Comparison of ENCODE assay signal across 8 mouse cellular contexts in the genomic region with DNA sequence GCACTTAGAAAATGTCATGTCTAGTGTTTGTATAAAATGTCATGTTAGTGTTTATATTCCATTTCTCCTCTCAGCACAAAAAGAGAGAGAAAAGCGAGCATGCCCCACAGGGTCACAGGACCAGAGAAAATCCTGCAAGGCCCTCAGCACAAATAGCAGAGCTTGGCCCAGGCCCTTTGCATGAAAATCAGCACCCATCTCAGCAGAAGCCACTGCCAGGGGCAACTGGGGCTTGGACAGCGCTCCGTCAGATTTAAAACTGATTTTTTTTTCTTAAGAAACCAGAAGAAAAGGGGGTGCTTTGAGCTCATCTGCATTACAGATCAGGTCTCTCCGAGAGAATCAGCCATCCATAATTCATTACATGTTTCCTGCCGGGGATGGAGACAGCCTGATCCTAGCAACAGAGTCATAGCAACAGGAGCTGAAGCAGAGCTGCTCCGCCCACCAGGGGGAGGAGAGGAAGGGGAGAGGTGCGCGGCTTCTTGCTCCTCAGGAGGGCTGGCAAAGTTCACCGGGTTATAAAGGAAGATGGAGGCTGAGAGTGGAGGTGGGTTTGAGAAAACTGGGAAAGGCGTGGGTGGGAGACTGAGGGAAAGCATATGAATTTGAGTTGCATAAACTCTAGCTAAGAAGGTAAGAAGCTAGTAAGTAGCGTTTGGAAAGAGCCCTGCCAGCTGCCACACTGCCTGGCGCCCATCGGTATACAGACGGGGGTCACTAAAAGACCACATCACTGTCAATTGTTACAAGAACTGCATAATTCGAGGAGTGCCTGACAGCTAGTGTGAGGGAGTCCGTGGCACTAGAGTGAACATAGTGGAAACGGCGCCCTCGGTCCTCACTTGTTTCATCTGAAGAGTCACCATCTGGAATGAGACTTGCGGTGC.
DNase-seq lines count a peak whose midpoint lies in the region; ATAC-seq lines count a peak whose summit lies in the region.
"Had no signal": no experiment of that assay in that cellular context is flagged by ENCODE, and none has a peak within 500 bp of the region (broad histone marks: within the 10 kb centered on the region; RNA-seq: fewer than 3 reads in every experiment).

No protein-coding gene starts in this region.

- H3K27ac ChIP-seq in hindbrain, embryonic 14.5 days: peak overlapping the region; percentile 94
- peak overlapping the region; percentile 68 for H3K27ac ChIP-seq in limb, embryonic 11.5 days (replicated peaks; ENCODE audit: low read depth, low read length)
- H3K27ac ChIP-seq: liver, embryonic 15.5 days had no signal

- H3K4me1 ChIP-seq in hindbrain, embryonic 14.5 days (replicated peaks; ENCODE audit: control insufficient read depth, insufficient read depth, low read length): peaks cover 48% of the 10 kb centered on the region
- H3K4me1 ChIP-seq in limb, embryonic 11.5 days (ENCODE audit: control insufficient read depth, insufficient read depth, low read length): peaks cover 20% of the 10 kb centered on the region
- H3K4me1 ChIP-seq: liver, embryonic 15.5 days had no signal

- peak overlapping the region; percentile 9; the same call in 1 of the 2 replicates for H3K4me3 ChIP-seq in hindbrain, embryonic 14.5 days (replicated peaks; ENCODE audit: low read length)
- no peak overlapping the region for H3K4me3 ChIP-seq in limb, embryonic 11.5 days (ENCODE audit: low read depth, low read length)
- H3K4me3 ChIP-seq: liver, embryonic 15.5 days had no signal

- no peaks in the 10 kb centered on the region for H3K36me3 ChIP-seq in hindbrain, embryonic 14.5 days (replicated peaks; ENCODE audit: control insufficient read depth, insufficient read depth)
- H3K36me3 ChIP-seq in limb, embryonic 11.5 days (ENCODE audit: control insufficient read depth, insufficient read depth, low read length): no peaks in the 10 kb centered on the region
- H3K36me3 ChIP-seq: liver, embryonic 15.5 days had no signal

- no peaks in the 10 kb centered on the region for H3K27me3 ChIP-seq in hindbrain, embryonic 14.5 days (ENCODE audit: control insufficient read depth, insufficient read depth, low read length)
- H3K27me3 ChIP-seq in limb, embryonic 11.5 days (ENCODE audit: control insufficient read depth, insufficient read depth, low read length): no peaks in the 10 kb centered on the region

- peak overlapping the region; percentile 47 for H3K4me2 ChIP-seq in hindbrain, embryonic 14.5 days (replicated peaks)
- H3K4me2 ChIP-seq in limb, embryonic 11.5 days (ENCODE audit: low read depth, severe bottlenecking): peak overlapping the region; percentile 21; the same call in 1 of the 2 replicates
- H3K4me2 ChIP-seq: liver, embryonic 15.5 days had no signal

- H3K9me3 ChIP-seq in hindbrain, embryonic 14.5 days (ENCODE audit: control insufficient read depth, low read length): no peaks in the 10 kb centered on the region
- no peaks in the 10 kb centered on the region for H3K9me3 ChIP-seq in limb, embryonic 11.5 days (ENCODE audit: control insufficient read depth, low read length)
- H3K9me3 ChIP-seq: liver, embryonic 15.5 days had no signal

- ATAC-seq in hindbrain, embryonic 14.5 days (ENCODE audit: low FRiP score): peak; percentile 94
- ATAC-seq in limb, embryonic 11.5 days (ENCODE audit: insufficient number of reproducible peaks, low FRiP score, low TSS enrichment, low read depth): peak; percentile 57; the same call in 1 of the 2 replicates

- 7% methylated on average over 20 of the region's 20 CpGs for WGBS in hindbrain, embryonic 14.5 days
- WGBS in limb, embryonic 11.5 days: 31% methylated on average over 20 of the region's 20 CpGs

- peak overlapping the region; percentile 49; the same call in 1 of the 2 replicates for H3K9ac ChIP-seq in hindbrain, embryonic 14.5 days
- H3K9ac ChIP-seq in limb, embryonic 11.5 days (ENCODE audit: low read length): no peak overlapping the region
- H3K9ac ChIP-seq: liver, embryonic 15.5 days had no signal

- DNase-seq in brain, embryonic 18.5 days (ENCODE audit: low read depth, low spot score): peak; percentile 89
- peak; percentile 73 for DNase-seq in embryo, embryonic 11.5 days (ENCODE audit: low read depth, low spot score)
- peak; percentile 84 for DNase-seq in hindbrain, embryonic 14.5 days (ENCODE audit: low spot score)
- DNase-seq in limb, embryonic 11.5 days (ENCODE audit: low spot score): peak; percentile 81
- DNase-seq in right cerebral cortex, postnatal 14 days: peak; percentile 68
- DNase-seq in lung, postnatal 10 days: no peak
- no peak for DNase-seq in spleen, postnatal 36 days (ENCODE audit: low spot score in 2 of 2)

Comparison
In these comparisons a context has a peak if more than half of its experiments do, and no peak if none do; other contexts are left out.
1. DNase-seq: peak in brain, embryonic 18.5 days (single experiment), embryo, embryonic 11.5 days (single experiment), hindbrain, embryonic 14.5 days (single experiment), limb, embryonic 11.5 days (single experiment) and right cerebral cortex, postnatal 14 days (single experiment); none in lung, postnatal 10 days (single experiment) and spleen, postnatal 36 days (0 of 2).